Mouse (Mus musculus): Measurements from ENCODE around the gene Ccdc8. TPM values are rescaled to one million over a fixed set of nuclear protein-coding genes. Genes with fewer than 3 reads are reported as not detected.
A peak's percentile ranks its signal among the peaks of the same experiment; 100 is the strongest.

The Ccdc8 gene
- polyA plus RNA-seq, 1 experiment from 2014 or later: 41.2 TPM

DNA sequence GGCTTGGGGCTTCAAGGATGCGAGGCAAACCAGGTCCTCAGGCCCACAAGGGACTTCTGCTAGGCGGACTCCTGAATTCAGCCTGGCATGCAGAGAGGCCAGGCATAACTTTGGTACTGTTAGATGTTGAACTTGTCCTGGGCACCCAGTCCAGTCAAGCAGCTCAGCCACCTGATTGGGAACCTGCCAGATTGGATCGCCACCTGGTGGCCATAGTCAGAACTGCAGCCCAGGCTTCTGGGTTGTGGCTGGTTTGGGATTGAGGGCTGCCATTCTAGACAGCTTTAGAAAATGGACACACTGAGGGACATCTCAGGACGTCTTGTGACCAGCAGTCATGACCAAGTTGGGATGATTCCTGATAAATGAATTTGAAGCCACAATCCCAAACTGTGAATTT lies 7.1 kb downstream of the Ccdc8 start:
- peaks cover 43% of the 10 kb centered on the region for H3K4me1 ChIP-seq
- H3K27ac ChIP-seq: no peak overlapping the region
- H3K4me2 ChIP-seq: no peak overlapping the region
- WGBS: 30% methylated on average over 4 of the region's 4 CpGs
- ATAC-seq (replicated peaks; ENCODE audit: low FRiP score): 0 out of 2 replicates have a peak, but pooled peaks have one; percentile 15
- H3K9me3 ChIP-seq (replicated peaks): no peaks in the 10 kb centered on the region
- H3K36me3 ChIP-seq: peaks cover 73% of the 10 kb centered on the region
- no peak overlapping the region for H3K4me3 ChIP-seq (replicated peaks)
- H3K9ac ChIP-seq: no peak overlapping the region
- H3K27me3 ChIP-seq: no peaks in the 10 kb centered on the region

- peaks cover 16% of the 10 kb centered on the region for H3K4me1 ChIP-seq
- no peak overlapping the region for H3K9ac ChIP-seq
- H3K4me3 ChIP-seq (replicated peaks): no peak overlapping the region
- H3K4me2 ChIP-seq: no peak overlapping the region
- no peaks in the 10 kb centered on the region for H3K9me3 ChIP-seq (replicated peaks)
- H3K27ac ChIP-seq: peak overlapping the region; percentile 42; the same call in 1 of the 2 replicates
- 15% methylated on average over 7 of the region's 7 CpGs for WGBS
- peak; percentile 67 for ATAC-seq (replicated peaks; ENCODE audit: low FRiP score)
- no peaks in the 10 kb centered on the region for H3K27me3 ChIP-seq
- H3K36me3 ChIP-seq: peaks cover 88% of the 10 kb centered on the region
Measured at GRCm38 (mm10) chr7:17002375-17003195, 10.1 kb downstream of the Ccdc8 start.

GRCm38 (mm10) chr7:17003230-17003960 lies 10.9 kb downstream of the Ccdc8 start:
- H3K27ac ChIP-seq: peak overlapping the region; percentile 42
- no peaks in the 10 kb centered on the region for H3K27me3 ChIP-seq
- no peak; the same call in 1 of the 2 replicates for ATAC-seq (replicated peaks; ENCODE audit: low FRiP score)
- H3K4me2 ChIP-seq: no peak overlapping the region
- no peaks in the 10 kb centered on the region for H3K9me3 ChIP-seq (replicated peaks)
- no peak overlapping the region for H3K4me3 ChIP-seq (replicated peaks)
- H3K36me3 ChIP-seq: peaks cover 88% of the 10 kb centered on the region
- 66% methylated on average over 7 of the region's 7 CpGs for WGBS
- H3K9ac ChIP-seq: no peak overlapping the region
- peaks cover 11% of the 10 kb centered on the region for H3K4me1 ChIP-seq

GRCm38 (mm10) chr7:17004716-17005115 lies 12.2 kb downstream of the Ccdc8 start:
- WGBS: 80% methylated on average over 7 of the region's 7 CpGs
- Histone ChIP-seq H3K27me3 (no peaks in the 10 kb centered on the region), H3K36me3 (peaks cover 88% of the 10 kb centered on the region), H3K4me3 (replicated peaks) (no peak overlapping the region), H3K27ac (no peak overlapping the region), H3K9me3 (replicated peaks) (no peaks in the 10 kb centered on the region), H3K9ac (no peak overlapping the region), H3K4me2 (no peak overlapping the region), H3K4me1 (peaks cover 8% of the 10 kb centered on the region; the same call in 1 of the 2 replicates)
- ATAC-seq (replicated peaks; ENCODE audit: low FRiP score): no peak

GRCm38 (mm10) chr7:17007300-17007699 lies 14.8 kb downstream of the Ccdc8 start:
- Histone ChIP-seq H3K4me1 (peaks cover 8% of the 10 kb centered on the region; the same call in 1 of the 2 replicates), H3K9ac (no peak overlapping the region), H3K4me3 (replicated peaks) (no peak overlapping the region), H3K9me3 (replicated peaks) (no peaks in the 10 kb centered on the region), H3K36me3 (peaks cover 94% of the 10 kb centered on the region), H3K27me3 (no peaks in the 10 kb centered on the region), H3K4me2 (no peak overlapping the region), H3K27ac (no peak overlapping the region)
- ATAC-seq (replicated peaks; ENCODE audit: low FRiP score): no peak
- 79% methylated on average over 4 of the region's 4 CpGs for WGBS

DNA sequence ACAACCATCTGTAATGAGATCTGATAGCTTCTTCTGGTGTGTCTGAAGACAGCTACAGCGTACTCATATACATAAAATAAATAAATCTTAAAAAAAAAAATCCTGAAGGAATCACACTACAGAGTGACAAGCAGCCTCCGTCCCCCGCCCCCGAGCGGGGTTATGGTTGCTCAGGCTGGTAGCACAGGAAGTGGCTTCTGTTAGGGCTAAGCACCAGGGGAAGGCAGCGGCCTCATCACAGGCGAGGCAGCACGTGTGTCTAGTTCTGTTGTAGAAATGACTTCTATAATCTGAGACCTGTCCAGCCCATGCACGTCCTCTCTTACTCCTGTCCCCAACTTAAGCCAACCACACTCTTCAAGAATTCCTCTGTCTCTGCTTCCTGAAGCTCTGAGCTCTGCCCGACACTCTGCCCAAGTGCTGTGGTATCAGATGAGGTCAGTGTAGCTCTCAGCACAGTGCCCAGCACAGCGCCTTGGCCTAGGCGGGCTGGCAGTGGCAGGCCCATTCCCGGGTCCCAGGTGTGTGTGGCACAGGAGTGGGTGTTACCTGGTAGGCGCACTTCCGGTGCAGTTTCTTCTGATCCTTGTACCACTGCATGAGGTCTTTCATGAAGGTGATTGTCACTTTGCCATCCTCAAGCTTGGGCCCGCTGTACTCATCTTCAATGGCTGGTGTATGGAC lies 17.0 kb downstream of the Ccdc8 start:
- Histone ChIP-seq H3K9me3 (replicated peaks) (no peaks in the 10 kb centered on the region), H3K27me3 (no peaks in the 10 kb centered on the region), H3K36me3 (peaks cover 100% of the 10 kb centered on the region), H3K4me3 (replicated peaks) (no peak overlapping the region), H3K27ac (no peak overlapping the region), H3K4me1 (no peaks in the 10 kb centered on the region), H3K4me2 (no peak overlapping the region), H3K9ac (no peak overlapping the region)
- ATAC-seq (replicated peaks; ENCODE audit: low FRiP score): no peak
- WGBS: 91% methylated on average over 16 of the region's 16 CpGs

DNA sequence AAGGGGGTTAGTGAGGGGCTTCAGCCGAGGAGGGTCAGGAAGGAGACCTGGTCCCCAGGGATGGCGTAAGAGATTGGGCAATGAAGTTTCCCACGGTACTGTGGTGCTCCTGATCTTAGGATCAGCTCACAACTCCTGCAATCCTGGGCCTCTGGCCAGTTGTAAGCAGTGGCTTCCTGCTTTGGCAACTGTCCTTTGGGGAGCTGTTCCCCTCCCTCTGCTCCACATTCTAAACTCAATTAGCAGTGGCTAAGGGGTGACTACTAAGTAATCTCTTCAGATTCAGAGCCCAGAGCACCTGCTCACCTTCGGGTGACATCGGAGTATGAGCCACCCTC lies 17.5 kb downstream of the Ccdc8 start:
- no peak for ATAC-seq (replicated peaks; ENCODE audit: low FRiP score)
- 89% methylated on average over 5 of the region's 5 CpGs for WGBS

GRCm38 (mm10) chr7:17011909-17012590 lies 19.5 kb downstream of the Ccdc8 start:
- H3K4me1 ChIP-seq: no peaks in the 10 kb centered on the region
- WGBS: 91% methylated on average over 7 of the region's 7 CpGs
- peaks cover 100% of the 10 kb centered on the region for H3K36me3 ChIP-seq
- H3K9me3 ChIP-seq (replicated peaks): no peaks in the 10 kb centered on the region
- H3K9ac ChIP-seq: no peak overlapping the region
- no peak overlapping the region for H3K4me2 ChIP-seq
- no peak overlapping the region for H3K27ac ChIP-seq
- ATAC-seq (replicated peaks; ENCODE audit: low FRiP score): no peak
- no peaks in the 10 kb centered on the region for H3K27me3 ChIP-seq
- no peak overlapping the region for H3K4me3 ChIP-seq (replicated peaks)

More for the DNA sequence above, 17.5 kb downstream of the Ccdc8 start:
- H3K9me3 ChIP-seq (replicated peaks): no peaks in the 10 kb centered on the region
- peaks cover 100% of the 10 kb centered on the region for H3K36me3 ChIP-seq
- H3K4me1 ChIP-seq: no peaks in the 10 kb centered on the region
- H3K27me3 ChIP-seq: no peaks in the 10 kb centered on the region
- no peak overlapping the region for H3K4me3 ChIP-seq (replicated peaks)
- no peak overlapping the region for H3K27ac ChIP-seq
- H3K4me2 ChIP-seq: no peak overlapping the region
- H3K9ac ChIP-seq: no peak overlapping the region

DNA sequence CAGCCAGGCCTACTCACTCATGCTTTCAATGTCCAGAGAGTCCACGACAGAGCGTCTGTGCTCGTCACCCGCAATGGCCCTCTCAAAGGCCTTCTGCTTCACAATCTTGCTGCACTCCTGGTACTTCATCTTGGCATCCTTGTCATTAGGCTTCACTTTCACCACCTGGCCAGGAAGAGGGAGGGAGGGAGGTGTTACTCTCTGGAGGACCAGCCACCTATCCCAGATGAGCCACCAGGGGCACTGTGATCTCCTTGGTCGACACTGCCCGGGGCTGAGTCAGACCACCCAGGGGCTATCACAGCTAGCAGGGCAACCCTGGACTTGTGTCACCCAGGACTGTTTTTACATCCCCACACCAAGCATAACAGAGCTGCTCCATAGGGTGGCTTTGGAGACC lies 22.9 kb downstream of the Ccdc8 start:
- H3K4me3 ChIP-seq (replicated peaks): no peak overlapping the region
- H3K4me1 ChIP-seq: no peaks in the 10 kb centered on the region; the same call in 1 of the 2 replicates
- no peak overlapping the region for H3K27ac ChIP-seq
- no peaks in the 10 kb centered on the region for H3K27me3 ChIP-seq
- 82% methylated on average over 6 of the region's 6 CpGs for WGBS
- H3K36me3 ChIP-seq: peaks cover 96% of the 10 kb centered on the region
- H3K9ac ChIP-seq: no peak overlapping the region
- H3K4me2 ChIP-seq: no peak overlapping the region
- H3K9me3 ChIP-seq (replicated peaks): no peaks in the 10 kb centered on the region
- no peak for ATAC-seq (replicated peaks; ENCODE audit: low FRiP score)

- peak overlapping the region; percentile 15; the same call in 1 of the 2 replicates for H3K27ac ChIP-seq
Measured at GRCm38 (mm10) chr7:17017036-17017435, 24.5 kb downstream of the Ccdc8 start.

DNA sequence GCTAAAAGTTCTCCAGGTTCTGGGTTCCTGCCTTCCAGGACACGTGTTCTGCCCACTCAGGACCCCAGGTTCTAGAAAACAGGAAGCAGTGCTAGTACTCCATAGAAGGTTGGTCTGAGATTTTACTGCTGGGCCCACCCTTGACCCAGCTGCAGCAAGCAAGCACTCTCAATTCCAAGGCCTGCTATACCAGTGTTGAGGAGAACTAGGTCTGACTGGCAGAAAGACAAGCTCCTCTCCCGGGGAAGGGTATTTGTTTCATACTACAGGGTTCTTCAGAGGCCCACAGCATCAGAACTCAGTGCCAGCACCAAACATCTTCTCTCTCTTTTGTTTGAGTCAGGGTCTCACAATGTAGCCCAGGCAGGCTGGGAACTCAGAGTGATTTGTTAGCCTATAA lies 25.4 kb downstream of the Ccdc8 start:
- H3K4me1 ChIP-seq: no peaks in the 10 kb centered on the region; the same call in 1 of the 2 replicates
- no peaks in the 10 kb centered on the region for H3K27me3 ChIP-seq
- 90% methylated on average over 2 of the region's 2 CpGs for WGBS
- no peak overlapping the region for H3K4me3 ChIP-seq (replicated peaks)
- H3K27ac ChIP-seq: no peak overlapping the region
- H3K9me3 ChIP-seq (replicated peaks): no peaks in the 10 kb centered on the region
- H3K9ac ChIP-seq: no peak overlapping the region
- no peak for ATAC-seq (replicated peaks; ENCODE audit: low FRiP score)
- no peak overlapping the region for H3K4me2 ChIP-seq
- peaks cover 96% of the 10 kb centered on the region for H3K36me3 ChIP-seq

More at GRCm38 (mm10) chr7:17017036-17017435, 24.5 kb downstream of the Ccdc8 start:
- H3K4me1 ChIP-seq: no peaks in the 10 kb centered on the region; the same call in 1 of the 2 replicates
- no peak overlapping the region for H3K9ac ChIP-seq
- peaks cover 96% of the 10 kb centered on the region for H3K36me3 ChIP-seq
- H3K9me3 ChIP-seq (replicated peaks): no peaks in the 10 kb centered on the region
- 81% methylated on average over 1 of the region's 1 CpGs for WGBS
- no peaks in the 10 kb centered on the region for H3K27me3 ChIP-seq
- H3K4me3 ChIP-seq (replicated peaks): no peak overlapping the region
- H3K4me2 ChIP-seq: no peak overlapping the region
- ATAC-seq (replicated peaks; ENCODE audit: low FRiP score): peak; percentile 46; the same call in 1 of the 2 replicates

All from kidney, embryonic 15.5 days (tissue).